Mouse (Mus musculus) testis, postnatal 10 days (tissue): ENCODE measurements around the gene Bcas3.

Experiments
- DNase-seq: peaks from one replicate; pipeline ENCODE4 v3.0.0; 2021; ENCODE audit warnings: low spot score

The Bcas3 gene

DNA sequence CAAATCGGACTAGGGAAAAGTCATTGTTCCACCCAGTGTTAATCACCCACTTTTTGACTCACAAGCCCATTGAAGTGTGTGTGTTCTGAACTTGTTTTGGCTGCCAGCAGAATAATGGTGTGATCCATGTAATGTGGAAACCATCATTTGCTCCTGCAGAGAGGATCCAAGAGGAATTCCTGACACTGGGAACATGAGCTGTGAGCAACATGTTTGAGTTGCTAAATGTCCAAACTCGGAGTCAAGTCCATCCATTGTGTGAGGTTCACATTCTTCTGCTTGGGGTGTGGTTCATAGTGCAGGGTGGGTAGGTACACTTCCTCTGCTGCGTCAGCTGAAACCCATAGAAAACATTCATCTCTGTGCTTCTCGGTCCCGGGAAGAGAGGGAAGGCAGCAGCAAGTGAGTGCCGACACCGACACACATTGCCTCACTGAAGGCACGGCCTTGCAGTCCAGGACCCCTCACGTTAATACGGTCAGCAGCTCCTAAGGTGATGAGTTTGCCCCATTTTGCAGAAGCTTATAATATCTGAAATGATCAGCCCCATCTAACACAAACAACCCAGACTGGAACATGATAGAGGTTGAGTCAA lies 320.0 kb downstream of the Bcas3 start:
- DNase-seq = no peak

DNA sequence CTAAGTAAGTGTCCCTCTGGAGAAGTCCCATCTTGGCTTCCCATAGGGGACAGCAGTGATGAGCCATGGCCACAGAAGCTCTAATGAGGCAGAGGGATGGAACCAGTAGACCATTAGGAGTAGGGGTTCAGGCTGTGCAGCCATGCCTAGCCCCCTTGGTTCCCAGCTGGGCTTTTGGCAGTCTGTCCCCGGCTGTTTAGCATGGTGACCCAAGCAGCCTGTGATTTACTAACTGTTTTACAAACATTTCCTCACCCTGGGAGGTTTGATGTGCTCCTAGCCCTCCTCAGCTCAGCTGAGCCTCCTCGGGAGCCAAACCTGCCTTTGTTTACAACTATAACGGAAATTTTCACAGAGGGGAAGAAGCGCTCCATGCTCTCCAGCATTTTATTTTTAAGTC lies 322.3 kb downstream of the Bcas3 start:
- DNase-seq = no peak

DNA sequence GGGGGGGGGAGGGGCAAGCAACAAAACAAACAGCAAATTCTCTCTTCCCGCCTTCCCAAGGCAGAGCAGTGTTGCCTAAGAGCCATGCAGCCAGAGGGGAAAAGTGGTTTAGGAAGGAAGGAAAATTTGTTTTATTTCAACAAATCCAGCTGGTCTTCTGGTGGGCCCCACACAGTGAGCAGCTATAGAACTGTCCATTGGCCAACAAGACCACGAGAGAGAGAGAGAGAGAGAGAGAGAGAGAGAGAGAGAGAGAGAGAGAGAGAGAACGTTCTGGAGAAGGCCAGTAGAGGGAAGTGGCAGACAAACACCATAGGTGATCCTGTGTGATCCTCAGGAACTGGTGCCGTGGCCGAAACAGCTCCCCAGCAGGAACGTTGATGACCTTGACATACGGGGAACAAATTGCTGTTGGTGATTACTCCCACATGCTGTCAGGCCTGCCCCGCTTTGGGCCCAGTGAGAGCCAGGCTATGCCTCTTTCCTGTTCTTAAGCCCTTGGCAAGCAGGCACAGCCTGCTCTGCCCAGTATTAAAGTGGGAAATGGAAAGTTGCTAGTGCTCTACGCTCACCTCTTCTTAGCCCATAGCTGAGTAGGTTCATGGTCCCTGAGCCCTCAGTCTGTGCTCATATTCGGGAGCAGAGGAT lies 323.5 kb downstream of the Bcas3 start:
- no peak for DNase-seq

DNA sequence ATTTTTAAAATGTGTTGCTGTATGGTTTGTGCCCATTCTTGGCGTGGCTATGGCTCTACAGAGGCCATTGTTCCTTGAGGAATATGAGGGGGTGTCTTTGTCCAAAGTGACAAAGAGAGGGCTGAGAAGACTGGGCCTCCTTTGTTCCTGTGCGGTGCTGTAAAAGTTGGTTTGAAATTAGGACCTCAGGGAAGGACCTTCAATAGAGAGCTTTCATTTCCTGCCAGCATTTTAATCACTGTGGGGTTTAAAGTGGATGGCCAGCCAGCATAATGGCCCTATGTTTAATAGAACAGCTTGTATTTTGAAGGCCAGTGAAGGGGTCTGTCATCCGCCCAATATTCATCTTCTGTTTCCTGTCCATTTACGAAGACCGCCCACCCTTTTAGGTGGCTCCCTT lies 325.7 kb downstream of the Bcas3 start:
- no peak for DNase-seq

DNA sequence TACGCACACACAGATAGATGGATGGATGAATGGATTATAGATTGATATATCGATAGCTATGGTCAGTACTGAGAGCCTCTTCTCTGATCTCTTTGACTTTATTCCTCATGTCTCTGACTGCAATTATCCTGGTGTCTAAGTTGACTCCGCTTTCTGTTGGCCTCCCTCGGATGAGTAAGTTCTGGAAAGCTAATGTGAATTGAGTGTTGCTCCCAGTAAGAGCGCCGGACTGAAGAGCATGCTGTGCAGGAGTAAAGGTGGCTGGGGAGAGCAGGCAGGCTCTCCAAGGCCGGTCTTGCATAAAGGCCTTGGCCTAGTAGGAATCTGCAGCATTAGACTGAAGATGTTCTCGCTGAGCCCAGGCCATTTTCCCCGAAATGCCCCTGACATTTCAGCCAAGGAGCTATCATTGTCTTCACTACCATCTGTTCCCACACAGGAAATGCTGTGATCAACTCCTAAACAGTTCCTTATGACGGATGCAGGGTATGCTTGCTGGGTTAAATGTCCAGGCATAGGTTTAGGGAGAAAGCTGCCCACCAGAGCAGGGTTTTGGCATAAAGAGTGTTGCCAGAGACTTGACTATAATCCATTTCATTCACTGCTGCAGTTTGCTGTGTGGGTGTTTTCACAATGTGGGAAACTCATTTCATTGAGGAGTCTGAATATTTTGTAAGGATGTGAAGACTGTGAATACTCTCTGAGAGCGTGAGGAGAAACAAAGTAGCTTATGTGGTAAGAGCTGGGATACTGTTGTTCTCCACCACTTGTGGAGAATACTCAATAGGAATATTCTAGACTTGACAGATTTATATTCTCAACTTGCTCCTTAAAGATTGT lies 328.8 kb downstream of the Bcas3 start:
- no peak for DNase-seq

DNA sequence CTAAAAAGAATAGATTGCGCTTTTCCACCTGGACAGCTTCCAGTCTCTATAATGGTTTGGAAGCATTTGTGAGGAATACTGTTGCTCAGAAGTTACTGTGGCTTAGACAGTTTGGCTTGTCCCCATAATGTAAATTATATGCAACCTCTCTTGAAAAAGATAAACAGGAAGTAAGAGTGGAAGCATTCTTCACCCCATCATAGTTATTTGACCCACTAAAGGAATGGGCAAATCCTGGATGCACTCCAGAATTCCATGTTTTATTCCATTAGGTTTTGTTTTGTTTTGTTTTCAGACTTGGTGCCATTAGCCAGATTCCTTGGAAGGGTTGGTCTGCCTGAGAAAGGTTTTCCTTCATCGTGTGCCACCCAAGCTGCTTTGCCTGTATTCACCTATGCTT lies 332.0 kb downstream of the Bcas3 start:
- DNase-seq = no peak

DNA sequence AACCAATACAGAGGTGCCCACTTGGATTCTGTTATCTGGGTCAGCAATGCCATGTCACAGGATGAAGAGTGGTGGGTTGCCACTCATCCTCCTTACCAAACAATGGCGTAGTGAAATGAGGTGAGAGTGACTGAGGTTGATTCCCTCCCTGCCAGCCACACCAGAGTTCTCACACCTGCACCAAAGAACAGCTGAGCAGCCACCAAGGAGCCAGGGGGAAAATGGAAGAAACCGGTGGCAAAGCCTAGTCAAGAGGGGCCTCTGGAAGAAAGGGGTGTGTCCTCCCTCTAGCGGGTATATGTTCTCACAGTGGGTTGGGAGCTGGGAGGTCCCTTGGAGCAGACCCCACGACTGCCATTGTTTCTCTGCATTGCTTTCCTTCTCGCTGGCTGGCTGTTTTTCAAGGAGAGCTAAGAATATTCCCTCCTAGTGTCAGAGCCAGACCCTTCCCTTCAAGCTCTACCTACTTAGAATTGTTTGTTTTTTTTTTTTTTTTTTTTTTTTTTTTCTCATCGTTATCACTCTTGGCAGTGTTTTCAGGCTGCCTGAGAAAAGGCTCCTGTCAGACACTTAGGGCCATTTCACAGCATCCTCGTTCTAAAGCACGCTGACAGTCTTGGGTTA lies 335.0 kb downstream of the Bcas3 start:
- DNase-seq = no peak

DNA sequence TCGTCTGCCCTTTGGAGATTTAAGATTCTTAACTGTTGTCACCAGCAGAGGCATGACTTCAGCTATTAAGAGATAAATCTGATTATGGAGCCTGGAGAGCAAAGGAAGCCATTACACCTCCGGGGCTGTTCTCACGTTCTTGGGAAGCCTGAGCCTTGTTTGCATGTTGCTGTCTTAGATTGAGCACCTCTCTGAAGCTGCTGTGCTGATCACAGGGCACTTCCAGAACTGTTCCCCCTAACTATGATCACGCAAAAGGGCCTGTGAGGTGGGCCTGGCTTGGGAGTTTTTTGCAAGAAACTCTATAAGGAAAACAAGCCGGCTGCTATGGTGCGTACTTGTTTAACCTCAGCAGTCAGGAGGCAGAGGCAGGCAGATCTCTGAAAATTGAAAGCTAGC lies 335.5 kb downstream of the Bcas3 start:
- no peak for DNase-seq

DNA sequence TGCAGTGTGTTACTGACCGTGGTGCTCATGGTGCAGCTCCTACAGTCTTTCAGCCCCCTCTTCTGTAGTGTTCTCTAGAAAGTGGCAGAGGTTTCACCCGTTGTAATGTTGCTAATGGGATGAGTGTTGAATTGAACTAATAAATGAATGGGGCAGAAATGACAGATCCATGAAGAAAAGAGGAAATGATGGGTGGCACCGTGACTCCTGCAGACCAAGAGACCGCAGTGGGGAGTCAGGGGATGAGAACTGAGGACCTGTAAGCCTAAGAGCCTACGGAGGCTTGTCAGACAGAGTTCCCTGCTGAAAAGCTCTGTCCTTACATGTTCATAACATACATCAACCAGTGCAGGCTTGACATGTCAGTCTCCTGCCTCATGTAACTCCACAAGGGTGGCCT lies 336.3 kb downstream of the Bcas3 start:
- no peak for DNase-seq

DNA sequence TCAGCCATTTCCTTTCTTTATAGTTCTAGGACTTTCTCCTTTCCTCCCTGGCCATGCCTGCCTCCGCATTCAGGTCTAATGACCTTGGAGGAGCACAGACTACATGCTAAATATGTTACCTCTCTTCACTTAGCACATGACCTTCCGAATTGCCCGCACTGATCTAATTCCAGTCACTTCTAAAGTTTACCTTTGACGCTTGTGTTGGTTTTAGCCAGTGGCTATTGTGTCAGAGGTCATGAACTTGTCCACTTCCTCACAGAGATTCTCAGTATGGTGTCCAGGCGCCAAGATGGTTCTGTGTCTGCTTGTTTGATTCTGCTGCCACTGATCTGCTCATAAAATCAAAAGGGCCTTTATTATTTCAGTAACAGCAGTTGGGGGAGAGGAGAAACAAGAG lies 338.3 kb downstream of the Bcas3 start:
- no peak for DNase-seq

DNA sequence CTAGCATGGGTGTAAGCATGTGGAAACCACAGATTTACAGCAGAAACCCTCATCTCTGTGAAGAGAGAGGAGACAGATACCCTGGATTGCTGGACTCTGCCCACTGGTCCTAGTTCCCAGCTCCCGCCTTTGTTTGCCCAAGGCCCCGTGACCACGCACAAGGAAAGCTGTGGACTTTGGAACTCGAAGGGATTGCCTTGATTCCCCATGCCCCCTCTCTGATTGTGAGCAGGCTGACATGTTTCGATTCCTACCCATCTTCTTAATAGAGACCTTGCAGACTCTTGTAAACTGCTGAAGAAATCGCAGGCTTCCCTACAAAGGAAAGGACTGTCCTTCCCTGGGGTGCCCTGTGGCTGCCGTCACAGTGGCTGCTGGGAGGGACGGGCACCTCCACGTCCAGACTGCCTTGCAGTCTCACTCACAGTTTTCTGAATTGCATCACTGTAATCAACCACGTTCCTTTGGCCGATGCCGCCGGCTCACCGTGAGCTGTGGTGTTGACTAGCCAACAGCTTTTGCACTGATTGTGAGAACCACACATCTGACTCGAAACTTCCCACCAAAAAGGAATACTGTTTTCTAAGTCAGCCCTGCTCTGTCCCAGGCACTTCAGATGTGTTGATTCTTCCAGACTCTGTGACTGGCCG lies 342.8 kb downstream of the Bcas3 start:
- DNase-seq = no peak

DNA sequence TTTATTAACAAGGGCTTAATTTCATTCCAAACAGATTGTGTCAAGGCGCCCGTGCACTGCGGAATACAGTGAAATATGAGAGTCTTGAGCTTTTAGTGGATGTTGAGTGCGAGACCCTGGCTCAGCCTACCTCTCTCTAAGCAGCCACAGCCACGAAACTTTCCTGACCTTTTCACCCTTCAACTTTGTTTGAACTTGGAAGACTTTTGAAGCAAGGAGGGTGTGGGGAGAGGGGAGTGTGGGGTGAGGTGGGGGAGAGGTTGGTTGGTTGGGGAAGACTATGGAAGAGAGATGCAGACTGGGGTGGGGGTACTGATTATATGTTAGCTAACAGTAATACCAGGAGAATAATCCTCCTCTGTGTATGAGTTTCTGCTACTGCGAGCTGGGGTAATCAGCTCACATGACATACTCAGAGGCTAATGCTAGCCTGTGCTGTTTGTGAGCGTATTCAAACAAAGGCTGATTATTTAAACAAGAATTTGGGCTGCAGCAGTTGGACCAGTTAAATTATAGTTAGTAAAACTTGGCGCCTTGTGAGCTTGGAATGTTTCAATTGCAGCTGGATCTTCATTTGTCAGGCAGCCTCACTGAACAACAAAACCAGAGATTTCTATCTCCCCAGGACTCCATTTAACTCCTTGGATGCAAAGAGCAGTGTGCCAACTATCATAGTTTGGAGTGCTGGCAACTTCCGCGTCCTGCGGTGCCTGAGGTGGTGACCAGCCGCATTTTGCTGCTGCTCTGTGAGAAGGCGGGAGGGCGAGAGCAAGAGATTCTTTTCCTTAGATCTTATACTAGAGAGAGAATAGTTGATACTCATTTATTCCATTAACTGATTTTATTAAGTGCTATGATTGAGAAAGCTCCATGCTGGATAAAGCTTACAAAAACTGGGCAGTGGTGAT lies 343.8 kb downstream of the Bcas3 start:
- no peak for DNase-seq

DNA sequence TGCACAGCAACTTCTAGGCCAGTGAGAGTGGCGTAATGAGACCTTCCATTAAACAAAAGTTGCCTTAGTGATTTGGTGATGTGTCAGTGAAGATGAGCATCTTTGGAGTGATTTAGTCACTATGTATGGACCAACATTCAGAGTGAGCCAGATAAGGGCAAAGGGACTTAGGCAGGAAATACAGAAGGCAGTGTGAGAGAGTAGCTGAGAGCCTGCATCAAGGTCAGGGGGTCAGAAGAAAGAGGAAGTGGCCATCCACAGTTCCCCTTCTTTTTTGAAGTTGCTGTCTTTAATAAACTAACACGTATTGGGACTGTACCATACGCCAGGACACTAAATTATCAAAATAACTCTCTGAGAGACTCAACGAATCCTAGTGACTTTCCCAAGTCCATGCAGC lies 344.5 kb downstream of the Bcas3 start:
- DNase-seq = no peak

DNA sequence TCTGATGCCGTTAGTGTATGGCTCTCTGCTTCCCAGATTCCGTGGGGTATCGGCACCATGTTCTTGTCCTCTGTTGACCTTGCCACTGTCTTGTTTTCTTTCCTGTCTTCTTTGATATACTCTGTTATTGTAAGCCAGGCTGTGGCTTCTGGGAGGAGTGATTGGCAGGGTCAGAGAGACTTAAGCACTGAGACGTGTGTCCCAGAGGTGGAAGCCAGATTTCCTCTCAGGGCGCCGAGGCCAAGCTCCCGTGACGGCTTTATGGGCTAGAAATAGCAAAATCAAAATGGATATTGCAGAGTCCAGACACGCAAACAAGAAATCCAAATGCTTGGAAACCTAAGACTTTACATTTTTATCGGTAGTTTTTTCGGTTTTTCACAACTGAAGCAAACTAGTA lies 345.3 kb downstream of the Bcas3 start:
- no peak for DNase-seq

DNA sequence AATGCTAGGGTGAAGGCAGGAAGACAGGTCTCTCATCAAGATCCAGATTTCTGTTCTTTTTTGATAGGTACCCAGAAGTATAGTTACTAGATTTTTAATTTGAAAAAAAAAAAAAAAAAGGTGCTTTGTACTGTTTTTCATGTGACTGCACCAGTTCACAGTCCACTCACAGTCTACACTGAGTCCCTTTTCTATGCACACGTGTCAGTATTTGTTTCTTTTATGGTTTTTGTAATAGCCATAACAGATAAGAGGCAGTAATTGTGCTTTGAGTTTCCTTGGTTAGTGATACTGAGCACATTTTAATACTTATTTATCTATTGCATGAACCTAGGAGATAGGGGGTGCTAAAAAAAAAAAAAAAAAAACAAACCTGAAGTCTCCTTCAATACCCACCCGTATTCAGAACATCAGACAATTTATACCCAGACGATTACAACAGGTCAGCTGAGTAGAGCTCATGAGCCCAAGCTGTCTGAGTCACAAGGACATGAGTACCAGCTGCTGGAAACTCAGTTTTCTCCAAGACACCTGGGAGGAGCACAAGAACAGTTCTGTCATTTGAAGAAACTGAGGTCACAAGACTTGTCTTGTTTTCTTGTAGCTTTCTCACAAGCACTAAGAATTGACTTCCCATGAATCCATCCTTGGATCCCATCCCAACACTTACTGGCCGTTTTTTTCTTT lies 351.2 kb downstream of the Bcas3 start:
- DNase-seq = no peak

DNA sequence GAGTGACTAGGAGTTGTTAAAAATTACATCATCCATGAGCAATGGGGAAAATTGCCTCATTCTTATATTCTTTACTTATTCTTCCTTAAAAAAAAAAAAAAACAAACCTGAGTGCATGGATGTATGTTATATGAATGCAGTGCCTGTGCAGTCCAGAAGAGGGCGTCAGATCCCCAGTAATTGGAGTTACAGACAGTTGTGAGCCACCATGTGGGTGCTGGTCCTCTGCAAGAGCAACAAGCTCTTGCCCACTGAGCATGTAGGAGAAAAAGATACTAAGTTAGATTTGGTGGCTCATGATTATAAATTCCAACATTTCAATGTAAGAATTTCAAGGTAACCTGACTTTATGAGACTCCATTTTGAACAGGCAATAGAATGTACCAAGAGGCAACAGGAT lies 353.7 kb downstream of the Bcas3 start:
- DNase-seq = no peak

DNA sequence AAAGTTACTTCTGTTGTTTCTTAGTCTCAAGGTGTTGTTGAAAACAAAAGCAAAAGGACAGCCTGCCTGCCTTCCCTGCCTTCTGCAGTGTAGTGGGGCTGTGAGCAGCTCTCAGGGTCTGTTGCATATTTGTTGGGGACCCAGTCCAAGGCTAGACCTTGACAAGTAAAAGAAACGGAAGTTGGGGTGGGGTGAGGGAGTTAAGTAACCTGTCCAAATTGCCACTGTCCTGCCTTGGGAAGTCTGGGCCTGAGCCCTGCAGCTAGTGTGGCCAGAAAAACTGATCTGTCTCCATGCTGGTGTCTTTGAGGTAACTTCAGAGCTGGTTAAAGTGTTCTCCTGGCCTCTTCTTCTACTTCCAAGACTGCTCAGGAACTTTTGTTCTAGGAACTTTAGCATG lies 354.5 kb downstream of the Bcas3 start:
- no peak for DNase-seq

DNA sequence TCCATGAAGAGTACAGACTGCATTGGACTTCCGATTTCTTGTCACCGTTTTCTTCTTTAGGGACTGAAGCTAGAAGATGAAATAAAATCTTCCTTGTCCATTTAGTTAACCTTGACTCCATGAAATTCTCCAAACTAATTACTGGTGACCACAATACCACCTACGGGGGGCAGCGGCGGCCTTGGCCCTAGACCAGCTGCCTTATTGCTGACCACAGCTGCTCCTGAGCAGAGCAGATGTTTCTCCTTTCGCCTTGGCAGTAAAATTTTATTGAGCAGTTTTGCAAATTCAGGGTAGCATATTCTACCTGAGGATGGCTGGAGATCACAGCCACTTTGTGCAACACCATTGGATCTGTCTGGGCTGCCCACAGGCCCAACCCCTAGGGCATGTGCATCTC lies 356.2 kb downstream of the Bcas3 start:
- no peak for DNase-seq

DNA sequence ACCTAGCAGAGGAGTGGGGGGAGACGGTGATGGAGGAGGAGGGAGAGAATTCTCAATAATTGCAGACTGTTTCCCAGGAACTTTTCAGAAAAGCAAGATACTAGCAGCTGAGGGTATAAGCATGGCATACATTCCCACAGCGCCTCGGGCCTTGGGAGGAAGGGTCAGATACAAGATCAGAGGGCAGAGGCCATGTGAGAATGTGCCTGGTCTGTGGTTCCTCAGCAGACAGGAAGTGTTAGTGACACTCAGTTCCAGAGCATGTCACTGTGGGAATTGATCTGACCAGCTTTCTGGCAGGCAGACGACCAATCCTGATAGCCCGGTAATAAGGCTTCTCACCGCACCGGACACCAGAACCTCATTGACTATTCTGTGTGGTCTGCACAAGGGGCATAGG lies 357.2 kb downstream of the Bcas3 start:
- DNase-seq = no peak

DNA sequence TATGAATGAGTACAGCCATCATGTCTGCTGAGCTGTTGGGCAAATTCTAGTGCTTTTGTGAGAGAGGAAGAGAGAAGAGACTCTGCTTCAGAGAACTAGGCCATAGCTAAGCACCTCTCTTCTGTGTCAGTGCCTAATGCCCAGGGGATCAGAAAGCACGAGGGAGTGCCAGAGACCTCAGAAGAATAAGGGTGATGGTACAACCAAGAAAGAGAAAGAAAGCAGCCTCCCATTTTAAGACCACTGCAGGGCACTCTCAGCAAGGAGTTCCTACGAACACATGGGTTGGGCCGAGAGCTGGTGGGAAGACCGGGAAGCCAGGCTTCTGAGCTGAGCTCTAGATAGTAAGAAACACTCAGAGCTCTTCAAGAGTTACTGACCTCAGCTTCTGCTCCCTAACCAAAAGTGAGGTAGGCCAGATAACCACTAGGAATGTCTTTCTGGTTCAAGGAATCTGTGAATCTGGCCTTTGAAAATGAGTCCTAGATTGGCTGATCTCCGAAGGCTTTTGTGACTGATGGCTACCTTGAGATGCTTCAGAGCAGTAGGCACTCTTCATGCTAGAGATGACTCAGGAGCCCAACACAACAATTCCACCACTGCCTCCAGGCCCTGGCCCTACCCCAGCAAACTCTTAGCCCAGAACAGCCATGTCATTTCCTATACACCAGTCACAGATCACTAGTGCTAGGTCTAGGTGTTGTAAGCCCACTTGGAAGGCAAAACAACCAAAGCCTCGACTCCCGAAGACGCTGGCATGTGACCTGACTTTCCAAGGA lies 359.2 kb downstream of the Bcas3 start:
- DNase-seq = no peak
